Mouse (Mus musculus) retina, embryonic 14.5 days (tissue): ENCODE data around the gene Fyttd1.
"Not testable (repeated sequence)": the region's sequence is repeated elsewhere in the genome, so short reads cannot be mapped to it uniquely, and the experiment has no call there.

ENCODE experiments used
- DNase-seq: peaks from one replicate; pipeline ENCODE4 v3.0.0-alpha.2; 2015; ENCODE audit warnings: low spot score

Gene Fyttd1

GRCm38 (mm10) chr16:32878972-32879926, 1.9 kb downstream of the Fyttd1 start:
- DNase-seq: peak; percentile 16

GRCm38 (mm10) chr16:32881538-32881937, 4.2 kb downstream of the Fyttd1 start:
- no peak for DNase-seq

- no peak for DNase-seq
These were observed 10.7 kb downstream of the Fyttd1 start for GRCm38 (mm10) chr16:32887996-32888395.

- no peak for DNase-seq
These were observed 12.6 kb downstream of the Fyttd1 start for GRCm38 (mm10) chr16:32889881-32890280.

- no peak for DNase-seq
These were observed 18.8 kb downstream of the Fyttd1 start for GRCm38 (mm10) chr16:32896126-32896525.

GRCm38 (mm10) chr16:32901360-32902050, 24.2 kb downstream of the Fyttd1 start:
- no peak for DNase-seq

- DNase-seq: no peak
These were observed 24.7 kb downstream of the Fyttd1 start for GRCm38 (mm10) chr16:32902051-32902428.

GRCm38 (mm10) chr16:32906186-32906585, 28.9 kb downstream of the Fyttd1 start:
- DNase-seq: no peak

GRCm38 (mm10) chr16:32906727-32907126, 29.4 kb downstream of the Fyttd1 start:
- no peak for DNase-seq

GRCm38 (mm10) chr16:32913212-32913611, 35.9 kb downstream of the Fyttd1 start:
- DNase-seq: no peak

- peak; percentile 96 for DNase-seq
These were observed 36.9 kb downstream of the Fyttd1 start, which contains the start of gene Lrch3 for GRCm38 (mm10) chr16:32913937-32914881. Lrch3 (plus strand) TSS chr16:32914100.

GRCm38 (mm10) chr16:32915292-32916068, 38.2 kb downstream of the Fyttd1 start:
- no peak for DNase-seq

GRCm38 (mm10) chr16:32926629-32927028, 49.3 kb downstream of the Fyttd1 start:
- not testable (repeated sequence) for DNase-seq

- no peak for DNase-seq
These were observed 49.7 kb downstream of the Fyttd1 start for GRCm38 (mm10) chr16:32927044-32927443.

GRCm38 (mm10) chr16:32929918-32930317, 52.6 kb downstream of the Fyttd1 start:
- DNase-seq: peak; percentile 20

GRCm38 (mm10) chr16:32934470-32934869, 57.2 kb downstream of the Fyttd1 start:
- DNase-seq: peak; percentile 53

- no peak for DNase-seq
These were observed 57.8 kb downstream of the Fyttd1 start for GRCm38 (mm10) chr16:32935088-32935487.

GRCm38 (mm10) chr16:32937358-32937757, 60.1 kb downstream of the Fyttd1 start:
- no peak for DNase-seq

GRCm38 (mm10) chr16:32939301-32939700, 62.0 kb downstream of the Fyttd1 start:
- not testable (repeated sequence) for DNase-seq

GRCm38 (mm10) chr16:32939716-32940115, 62.4 kb downstream of the Fyttd1 start:
- DNase-seq: not testable (repeated sequence)

- not testable (repeated sequence) for DNase-seq
These were observed 63.9 kb downstream of the Fyttd1 start for GRCm38 (mm10) chr16:32941226-32941625.
